In the genomic region with DNA sequence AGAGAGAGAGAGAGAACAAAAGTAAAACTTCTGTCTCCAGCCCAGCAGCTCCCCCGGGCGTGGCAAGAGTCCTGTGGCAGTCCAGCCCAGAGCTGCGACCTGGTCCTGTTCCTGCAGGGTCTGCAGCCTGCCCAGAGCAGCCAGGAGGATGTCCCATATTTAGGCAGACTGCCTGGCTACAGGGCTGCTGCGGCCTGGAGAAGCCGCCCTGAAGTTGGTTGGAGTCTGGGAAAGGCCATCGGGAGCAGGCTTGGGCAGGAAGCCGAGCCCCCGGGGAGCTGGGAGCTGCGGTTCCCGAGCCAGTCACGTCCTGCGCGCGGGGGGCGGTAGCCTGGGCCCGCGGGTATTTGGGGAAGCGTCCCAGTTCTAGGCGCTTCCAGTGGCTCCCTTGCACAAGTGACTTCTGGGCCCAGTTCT, we compare ENCODE assay signal across 8 mouse cellular contexts. TPM values are rescaled to one million over a fixed set of nuclear protein-coding genes. Genes with fewer than 3 reads are reported as not detected.
A peak's percentile ranks its signal among the peaks of the same experiment; 100 is the strongest.
DNase-seq lines count a peak whose midpoint lies in the region; ATAC-seq and TF ChIP-seq lines count a peak whose summit lies in the region.

A gene (plus strand): TSS at position 15 of the 417 bp plus-strand sequence.

- TF ChIP-seq CTCF in ES-Bruce4 (IDR thresholded peaks at IDR 0.05; ENCODE audit: low read depth, low read length) = no peak
- TF ChIP-seq CTCF in forebrain, postnatal 0 days (IDR thresholded peaks at IDR 0.05; ENCODE audit: low read depth) = no peak
- no peak for TF ChIP-seq CTCF in liver, postnatal 0 days (IDR thresholded peaks at IDR 0.05; ENCODE audit: low read depth)

- H3K36me3 ChIP-seq in ES-Bruce4 (ENCODE audit: control insufficient read depth, insufficient read depth, low read length, poor library complexity, severe bottlenecking) = no peaks in the 10 kb centered on the region
- no peaks in the 10 kb centered on the region for H3K36me3 ChIP-seq in forebrain, postnatal 0 days (ENCODE audit: insufficient read depth)
- 0 out of 2 replicates have a peak, but pooled peaks cover 2% of the 10 kb centered on the region for H3K36me3 ChIP-seq in liver, postnatal 0 days (replicated peaks; ENCODE audit: insufficient read depth, low read length)
- H3K36me3 ChIP-seq in neural tube, embryonic 14.5 days (ENCODE audit: control insufficient read depth, insufficient read depth, low read length) = no peaks in the 10 kb centered on the region

- peak; percentile 9 for DNase-seq in cerebellum, adult 11 months
- DNase-seq in forebrain, postnatal 0 days = peak; percentile 5
- peak; percentile 84 for DNase-seq in heart, postnatal 25 days (ENCODE audit: low spot score)
- DNase-seq in layer of hippocampus, adult 18-20 months (ENCODE audit: low spot score in 2 of 2) = peak in 1 of 2 experiments; percentile 9
- peak; percentile 66 for DNase-seq in liver, postnatal 0 days
- DNase-seq in urinary bladder, postnatal 25 days (ENCODE audit: low spot score) = peak; percentile 62

- intact Hi-C loops in heart, postnatal 25 days (cut with DNase I) = loop anchor here (2.0 to 10.0 kb wide), 3 partner anchors 37 to 83 kb away; a partner anchor contains a TSS

- peak; percentile 60 for ATAC-seq in forebrain, postnatal 0 days
- ATAC-seq in liver, postnatal 0 days = peak; percentile 76
- ATAC-seq in neural tube, embryonic 14.5 days (ENCODE audit: low read depth) = peak; percentile 72

- no peaks in the 10 kb centered on the region for H3K4me1 ChIP-seq in ES-Bruce4 (ENCODE audit: control insufficient read depth, insufficient read depth, low read length)
- H3K4me1 ChIP-seq in forebrain, postnatal 0 days (ENCODE audit: insufficient read depth) = peaks cover 5% of the 10 kb centered on the region; the same call in 1 of the 2 replicates
- peaks cover 13% of the 10 kb centered on the region for H3K4me1 ChIP-seq in liver, postnatal 0 days (ENCODE audit: insufficient read depth)
- H3K4me1 ChIP-seq in neural tube, embryonic 14.5 days (ENCODE audit: control insufficient read depth, insufficient read depth, low read length) = no peaks in the 10 kb centered on the region

- H3K27ac ChIP-seq in ES-Bruce4 (ENCODE audit: insufficient read depth, low read length) = no peak within 1 kb of the TSS
- peak within 1 kb of the TSS; percentile 50 for H3K27ac ChIP-seq in forebrain, postnatal 0 days (ENCODE audit: low read depth, low read length)
- H3K27ac ChIP-seq in liver, postnatal 0 days (ENCODE audit: low read depth) = peak within 1 kb of the TSS; percentile 89
- H3K27ac ChIP-seq in neural tube, embryonic 14.5 days (ENCODE audit: low read depth, low read length) = peak within 1 kb of the TSS; percentile 48

- H3K4me3 ChIP-seq in ES-Bruce4 (ENCODE audit: low read depth, low read length) = peak within 1 kb of the TSS; percentile 36
- H3K4me3 ChIP-seq in forebrain, postnatal 0 days (ENCODE audit: low read depth, low read length) = peak within 1 kb of the TSS; percentile 19
- peak within 1 kb of the TSS; percentile 60 for H3K4me3 ChIP-seq in liver, postnatal 0 days (ENCODE audit: low read depth, low read length)
- peak within 1 kb of the TSS; percentile 27 for H3K4me3 ChIP-seq in neural tube, embryonic 14.5 days (ENCODE audit: low read depth, low read length)

- H3K4me2 ChIP-seq in forebrain, postnatal 0 days (ENCODE audit: low read depth) = peak within 1 kb of the TSS; percentile 48
- H3K4me2 ChIP-seq in liver, postnatal 0 days (ENCODE audit: low read depth, low read length) = peak within 1 kb of the TSS; percentile 82
- H3K4me2 ChIP-seq in neural tube, embryonic 14.5 days (ENCODE audit: low read depth, low read length) = peak within 1 kb of the TSS; percentile 42

- no peaks in the 10 kb centered on the region for H3K9me3 ChIP-seq in ES-Bruce4 (replicated peaks; ENCODE audit: control insufficient read depth, insufficient read depth, low read length, poor library complexity, severe bottlenecking)
- no peaks in the 10 kb centered on the region for H3K9me3 ChIP-seq in forebrain, postnatal 0 days (ENCODE audit: low read length)
- H3K9me3 ChIP-seq in liver, postnatal 0 days (ENCODE audit: low read length) = no peaks in the 10 kb centered on the region
- H3K9me3 ChIP-seq in neural tube, embryonic 14.5 days (ENCODE audit: control insufficient read depth, low read length) = no peaks in the 10 kb centered on the region

- WGBS in forebrain, postnatal 0 days = 3% methylated on average over 19 of the region's 19 CpGs
- under 1% methylated on average over 19 of the region's 19 CpGs for WGBS in liver, postnatal 0 days (ENCODE audit: insufficient replicate concordance)
- WGBS in neural tube, embryonic 14.5 days = 1% methylated on average over 19 of the region's 19 CpGs

- H3K27me3 ChIP-seq in ES-Bruce4 (ENCODE audit: control insufficient read depth, insufficient read depth, low read length, poor library complexity, severe bottlenecking) = no peaks in the 10 kb centered on the region
- no peaks in the 10 kb centered on the region for H3K27me3 ChIP-seq in forebrain, postnatal 0 days (ENCODE audit: insufficient read depth, low read length)
- H3K27me3 ChIP-seq in liver, postnatal 0 days (ENCODE audit: insufficient read depth, low read length) = no peaks in the 10 kb centered on the region
- H3K27me3 ChIP-seq in neural tube, embryonic 14.5 days (ENCODE audit: control insufficient read depth, insufficient read depth, low read length) = no peaks in the 10 kb centered on the region

- no peak for TF ChIP-seq EP300 in ES-Bruce4 (IDR thresholded peaks at IDR 0.05; ENCODE audit: insufficient read depth, low read depth, low read length)
- TF ChIP-seq EP300 in liver, postnatal 0 days (IDR thresholded peaks at IDR 0.05; ENCODE audit: low read depth) = no peak

- peak within 1 kb of the TSS; percentile 5; the same call in 1 of the 2 replicates for H3K9ac ChIP-seq in ES-Bruce4 (ENCODE audit: low read depth, poor library complexity, severe bottlenecking)
- peak within 1 kb of the TSS; percentile 39; the same call in 1 of the 2 replicates for H3K9ac ChIP-seq in forebrain, postnatal 0 days
- peak within 1 kb of the TSS; percentile 70 for H3K9ac ChIP-seq in liver, postnatal 0 days (replicated peaks)
- peak within 1 kb of the TSS; percentile 28; the same call in 1 of the 2 replicates for H3K9ac ChIP-seq in neural tube, embryonic 14.5 days (replicated peaks; ENCODE audit: low read depth, low read length)

- no peak for TF ChIP-seq POLR2A in ES-Bruce4 (IDR thresholded peaks at IDR 0.05; ENCODE audit: insufficient read depth, low read length)

RNA-seq across cellular contexts. Expression of the gene that starts here (rescaled TPM):
- not detected in 2 replicates for polyA plus RNA-seq in ES-Bruce4 (2011; ENCODE audit: insufficient read depth, insufficient read length, low read depth, missing spikeins)
- total RNA-seq in forebrain, postnatal 0 days (2014; rRNA removed) = 14.4 and 15.2 TPM in 2 replicates
- polyA plus RNA-seq in forebrain, postnatal 0 days (2015; fragmentation: Nextera tagmentation; extraction: Ambion mirVana) = 21.4 and 28.8 TPM in 2 replicates
- 10 to 100 TPM; 70.8 to 71.5 TPM for total RNA-seq in heart, postnatal 25 days (2021)
- total RNA-seq in layer of hippocampus, adult 18-20 months (2021) = 10 to 100 TPM; 10.5 to 10.9 TPM
- 36.9 and 38.8 TPM in 2 replicates for polyA plus RNA-seq in liver, postnatal 0 days (2015; fragmentation: Nextera tagmentation; extraction: Ambion mirVana)
- polyA plus RNA-seq in neural tube, embryonic 14.5 days (2014; fragmentation: Nextera tagmentation; extraction: Ambion mirVana) = 15.9 and 34.6 TPM in 2 replicates

Comparison
In these comparisons a context has a peak if more than half of its experiments do, and no peak if none do; other contexts are left out.
1. RNA of the gene that starts here (polyA plus RNA-seq): 36.9 to 38.8 TPM in liver, postnatal 0 days, 21.4 to 28.8 TPM in forebrain, postnatal 0 days and 15.9 to 34.6 TPM in neural tube, embryonic 14.5 days; not detected in ES-Bruce4; every median in the first group is over 10 times any median in the second.
2. H3K9ac ChIP-seq: peak in every context shown above with its lines; median percentile 70 in liver, postnatal 0 days; 39 in forebrain, postnatal 0 days; 28 in neural tube, embryonic 14.5 days; 5 in ES-Bruce4.
3. Peak in every context shown above with its lines, with median percentiles within 50 percentile points of each other: H3K4me3 ChIP-seq, ATAC-seq and H3K4me2 ChIP-seq.